Mouse (Mus musculus) right cerebral cortex, adult 18-20 months (tissue): ENCODE data around the gene Orc5.

Source experiments
- DNase-seq: peaks from one replicate; pipeline ENCODE4 v3.0.0; 2022; ENCODE audit warnings: mixed read lengths

Orc5 gene

DNA sequence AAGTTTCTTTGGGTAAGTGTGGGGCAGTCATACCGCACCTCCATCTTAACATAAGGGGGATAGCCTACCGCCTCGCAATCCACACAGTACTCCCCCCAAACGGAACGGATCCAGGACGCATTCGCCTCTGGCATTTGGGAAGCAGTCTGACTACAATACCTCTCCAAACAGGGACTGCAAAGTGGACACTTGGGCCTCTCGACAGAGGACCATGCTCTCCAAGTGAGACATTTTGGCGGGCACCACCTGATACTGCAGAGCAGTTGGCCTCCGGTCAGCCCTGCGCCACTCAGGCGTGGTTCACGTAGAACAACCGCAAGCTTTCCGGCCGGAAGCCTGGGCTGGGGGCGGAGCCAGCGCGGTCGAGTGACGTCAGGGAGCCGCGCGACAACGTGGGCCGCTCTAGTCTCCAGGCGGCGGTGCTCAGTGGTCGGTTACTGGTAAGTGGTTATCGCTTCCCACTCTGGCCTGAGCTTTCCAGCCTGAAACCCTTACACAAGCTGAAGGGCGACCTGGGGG is at the start of gene Orc5:
Orc5 (minus strand) TSS at position 397 of the 519 bp plus-strand sequence.
- DNase-seq = peak; percentile 95

DNA sequence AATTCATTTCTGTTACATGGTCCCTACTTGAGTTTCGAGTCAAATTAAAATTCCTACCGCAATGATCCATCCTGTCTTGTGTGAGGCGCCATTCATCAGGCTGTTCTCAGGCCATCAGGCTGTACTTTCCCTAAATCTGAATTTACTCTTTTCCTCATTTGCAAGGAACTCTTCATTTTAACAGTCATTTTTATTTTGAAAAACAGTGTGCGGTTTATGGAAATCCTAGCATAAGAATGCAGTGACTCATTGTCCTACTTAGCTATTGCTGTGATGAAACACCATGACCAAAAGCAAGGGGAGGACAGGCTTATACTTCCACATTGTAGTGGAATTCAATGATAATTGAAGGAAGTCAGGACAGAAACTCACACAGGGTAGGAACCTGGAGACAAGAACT is 46.8 kb upstream of the Orc5 start:
- no peak for DNase-seq

DNA sequence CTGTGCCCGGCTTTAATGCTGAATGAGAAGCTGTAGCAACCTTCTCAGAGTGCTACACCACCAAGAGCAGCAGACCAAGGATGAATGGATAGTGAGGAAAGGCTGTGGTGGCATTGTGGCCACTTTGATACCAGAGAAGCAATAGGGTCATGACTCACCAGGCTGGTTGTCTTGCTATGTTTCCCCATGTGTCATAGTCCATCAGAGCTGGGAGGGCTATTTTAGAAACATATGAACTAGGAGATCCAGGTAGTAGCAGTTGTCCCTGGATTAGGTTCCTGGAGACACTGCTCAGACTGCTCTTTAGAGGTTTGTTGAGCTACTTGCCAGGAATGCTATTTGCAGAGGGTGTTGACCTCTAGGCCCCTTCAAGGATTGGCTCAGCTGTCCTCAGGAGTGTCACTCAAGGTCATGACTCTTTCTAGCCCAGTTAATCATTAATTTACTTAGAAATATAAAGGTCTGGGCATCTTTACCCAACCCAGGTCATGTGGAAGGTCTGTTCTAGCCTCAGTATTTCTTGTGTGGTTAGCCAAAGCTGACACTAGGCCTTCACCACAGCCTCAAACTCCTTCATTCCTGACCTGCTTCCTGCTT is 39.2 kb upstream of the Orc5 start:
- no peak for DNase-seq

DNA sequence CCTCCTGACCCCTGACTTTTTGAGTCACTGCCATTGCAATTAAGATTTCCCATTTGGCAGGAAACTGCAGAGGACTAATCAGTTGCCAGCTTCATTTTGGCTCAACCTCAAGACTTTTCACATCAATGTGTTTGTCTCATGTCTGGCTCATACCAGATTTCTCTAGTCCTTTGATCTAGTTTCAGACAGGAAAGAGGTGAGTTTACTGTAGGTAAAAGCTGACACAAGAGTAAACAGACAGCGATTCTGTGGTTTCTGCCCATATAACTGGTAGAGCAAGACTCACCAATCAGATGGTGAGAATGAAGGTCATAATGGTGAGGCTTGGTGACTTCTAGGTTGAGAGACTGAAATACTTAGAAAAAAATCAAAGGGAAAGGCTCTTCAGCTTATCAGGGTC is 37.3 kb upstream of the Orc5 start:
- DNase-seq = no peak

DNA sequence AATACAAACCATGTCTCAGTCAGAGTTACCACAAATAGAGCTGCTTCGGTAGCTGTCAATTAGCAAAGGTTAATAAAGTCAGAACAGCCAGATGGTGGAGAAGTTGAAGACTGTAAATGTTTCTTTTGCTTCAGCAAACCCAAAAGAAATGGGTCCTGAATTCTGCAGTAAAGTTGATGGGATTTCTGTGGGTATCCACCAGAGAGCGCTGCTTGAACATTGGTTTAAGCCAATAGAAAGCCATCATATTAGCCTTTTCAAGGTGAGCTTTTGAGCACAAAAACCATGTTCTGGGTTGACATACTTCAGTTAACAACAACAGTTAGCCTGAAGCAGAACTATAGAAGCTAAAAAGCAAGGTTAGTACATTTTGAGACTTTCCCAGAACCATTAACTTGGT is 34.3 kb upstream of the Orc5 start:
- peak; percentile 9 for DNase-seq

DNA sequence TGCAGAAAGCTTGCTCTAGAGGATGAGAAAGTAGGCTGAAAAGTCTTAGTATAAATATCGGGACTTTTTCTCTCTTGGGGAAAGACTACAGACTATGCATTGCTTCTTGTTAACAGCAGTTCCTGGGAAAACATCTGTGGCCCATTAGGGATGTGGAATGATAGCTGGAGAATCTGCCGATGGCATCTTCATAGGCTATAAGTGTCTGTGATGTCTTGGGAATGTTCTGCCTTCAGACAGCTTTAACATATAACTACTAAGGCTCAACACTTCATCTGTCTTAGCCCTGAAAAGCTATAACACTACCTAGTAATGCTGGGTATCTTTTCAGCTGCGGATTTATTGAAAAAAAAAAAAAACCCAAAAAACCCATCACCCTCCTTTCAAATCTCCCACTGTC is 27.8 kb upstream of the Orc5 start:
- DNase-seq = no peak

DNA sequence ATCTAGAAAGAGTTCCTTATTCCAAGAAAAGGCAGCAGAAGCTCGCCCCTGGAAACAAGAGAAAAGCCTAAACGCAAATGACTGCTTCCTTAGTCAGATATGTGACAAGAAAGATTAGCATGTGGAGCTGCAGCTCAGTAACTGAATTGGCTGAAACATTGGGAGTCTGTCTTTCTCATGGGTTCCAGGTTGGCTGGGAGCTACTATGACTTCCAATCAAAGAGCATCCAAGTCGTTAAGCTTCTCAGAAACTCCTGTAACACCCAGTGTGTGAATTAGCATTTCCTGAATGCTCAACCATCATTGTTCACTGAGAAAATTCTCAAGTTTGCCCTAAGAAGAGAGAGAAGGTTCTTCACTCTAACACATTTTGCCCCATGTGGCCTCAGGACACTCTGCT is 24.5 kb upstream of the Orc5 start:
- DNase-seq = no peak

DNA sequence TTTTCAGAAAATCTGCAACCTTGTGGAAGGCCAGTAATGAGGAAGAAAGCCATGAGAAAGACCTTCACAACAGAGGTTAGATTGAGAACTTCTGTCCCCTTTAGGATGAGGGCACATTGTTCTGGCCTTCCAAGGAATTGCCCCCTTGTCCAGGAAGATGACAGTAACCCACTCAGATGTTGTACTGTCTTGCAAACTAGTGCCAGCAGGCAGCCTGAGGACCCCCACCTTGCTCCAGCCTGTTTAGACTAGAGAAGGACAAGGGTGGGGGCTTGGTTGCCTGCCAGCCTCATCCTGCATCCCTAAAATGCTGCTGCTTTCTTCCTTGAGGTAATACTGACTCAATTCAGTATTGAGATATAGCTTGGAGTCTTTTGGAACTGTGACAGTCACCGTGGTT is 23.9 kb upstream of the Orc5 start:
- no peak for DNase-seq

DNA sequence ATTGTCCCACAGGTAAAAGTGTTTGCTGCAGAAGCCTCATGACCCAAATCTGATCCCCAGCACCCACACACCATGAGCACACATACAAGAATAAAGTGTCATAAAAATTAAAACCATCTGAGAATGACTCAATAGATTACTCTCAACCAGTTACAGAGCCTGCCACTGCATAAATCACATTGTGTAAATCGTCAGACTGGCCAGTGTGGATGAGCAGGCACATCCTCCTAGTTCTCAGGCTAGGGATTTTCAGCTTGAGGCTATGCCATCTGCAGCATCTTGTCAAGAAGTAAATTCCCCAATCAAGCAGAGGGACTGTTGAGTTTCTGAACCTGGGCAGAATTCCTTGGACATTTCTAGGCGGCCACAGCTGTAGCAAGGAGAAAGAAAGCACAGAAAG is 23.5 kb upstream of the Orc5 start:
- DNase-seq = no peak

DNA sequence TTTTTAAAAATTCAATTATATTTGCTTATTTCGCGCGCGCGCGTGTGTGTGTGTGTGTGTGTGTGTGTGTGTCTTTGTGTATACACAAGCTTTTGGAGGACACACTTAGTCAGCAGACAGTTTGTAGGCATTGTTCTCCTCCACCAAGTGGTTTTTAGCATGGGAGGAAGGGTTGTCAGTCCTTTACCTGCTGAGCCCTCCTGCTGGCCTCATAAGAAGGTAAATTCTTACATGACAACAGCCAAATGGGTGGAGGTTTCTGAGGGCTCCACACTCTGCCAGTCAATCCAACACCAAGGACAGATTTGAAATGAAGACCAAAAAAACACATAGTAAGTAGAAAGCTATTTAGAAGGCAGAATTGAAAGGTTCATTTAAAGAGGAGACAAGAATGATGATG is 22.7 kb upstream of the Orc5 start:
- no peak for DNase-seq

DNA sequence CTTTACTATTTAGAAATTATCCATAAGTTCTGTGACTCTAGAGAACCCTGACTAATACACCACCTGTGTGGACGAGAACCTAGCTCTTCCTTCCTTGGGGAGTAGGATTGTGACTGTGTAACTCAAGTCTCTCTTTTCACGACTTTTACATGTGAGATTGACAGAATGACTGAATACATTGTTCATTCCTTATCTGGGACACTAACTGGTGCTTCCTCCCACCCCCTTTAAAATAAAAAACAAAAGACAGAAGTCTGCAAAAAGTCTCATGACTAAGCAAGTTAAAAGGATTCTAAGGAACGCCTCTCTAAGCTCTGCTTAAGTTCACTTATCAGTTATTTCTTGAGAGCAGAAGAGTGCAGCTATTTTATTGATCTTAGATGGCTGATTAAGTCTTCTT is 22.2 kb upstream of the Orc5 start:
- DNase-seq = no peak

DNA sequence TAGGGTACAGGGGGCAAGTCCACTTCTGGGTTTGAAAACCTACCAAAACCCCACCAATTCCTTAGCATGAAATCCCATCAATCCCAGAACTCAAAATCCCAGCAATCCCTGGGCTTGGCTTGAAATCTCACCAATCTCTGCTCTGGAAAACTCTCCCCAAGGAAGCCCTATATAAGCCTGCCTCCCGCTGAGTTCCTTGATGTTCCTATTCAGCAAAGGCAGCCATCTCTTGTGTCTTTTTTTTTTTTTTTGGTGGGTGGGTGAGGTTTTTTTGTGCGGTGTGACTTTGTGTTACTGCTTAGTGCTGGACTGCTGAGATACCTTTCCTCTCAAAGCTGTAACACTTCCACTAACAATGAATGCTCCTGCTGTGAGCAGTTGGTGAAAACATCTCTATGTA is 15.5 kb upstream of the Orc5 start:
- DNase-seq = no peak

DNA sequence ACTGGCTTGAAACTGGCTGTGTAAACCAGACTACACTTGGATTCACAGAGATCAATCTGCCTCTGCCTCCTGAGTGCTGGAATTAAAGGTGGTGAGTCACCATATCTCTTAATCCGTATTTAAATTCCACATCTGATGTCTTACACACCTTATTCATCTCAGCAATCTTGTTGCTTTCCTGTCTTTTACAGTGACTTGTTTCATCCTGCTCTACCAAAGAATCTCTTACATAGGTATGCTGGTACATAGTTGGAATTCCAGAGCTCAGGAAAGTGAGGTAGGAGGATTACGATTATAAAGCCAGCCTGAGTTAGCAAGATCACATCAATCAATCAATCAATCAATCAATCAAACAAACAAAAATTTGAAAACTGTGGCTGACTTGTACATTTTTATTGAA is 9.6 kb upstream of the Orc5 start:
- no peak for DNase-seq

DNA sequence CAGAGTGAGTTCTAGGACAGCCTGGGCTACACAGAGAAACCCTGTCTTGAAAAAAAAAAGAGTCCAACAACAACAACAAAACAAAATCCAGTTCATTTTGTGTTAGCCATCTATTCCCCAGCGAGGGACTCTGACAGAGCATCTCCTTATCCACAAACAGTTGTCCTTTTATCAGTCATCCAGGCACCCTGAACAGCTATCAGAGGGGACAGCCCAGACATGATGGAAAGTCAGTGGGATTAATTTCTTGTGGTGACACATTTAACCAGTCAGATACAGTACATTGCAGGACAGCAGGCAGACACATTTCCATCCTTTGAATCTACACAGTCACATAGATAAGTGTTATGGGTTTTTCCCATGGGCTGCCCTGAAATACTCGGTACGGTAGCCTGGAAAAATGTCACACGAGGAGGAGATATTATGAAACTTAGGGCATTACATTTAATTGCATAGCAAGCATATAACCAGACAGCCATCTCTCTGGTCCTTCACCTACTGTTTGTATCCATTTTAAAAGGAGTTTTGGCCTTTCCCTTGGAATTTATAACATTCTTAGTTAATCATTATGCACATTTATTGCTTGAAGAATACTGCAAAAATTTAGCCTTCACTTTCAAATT is 7.4 kb upstream of the Orc5 start:
- no peak for DNase-seq

DNA sequence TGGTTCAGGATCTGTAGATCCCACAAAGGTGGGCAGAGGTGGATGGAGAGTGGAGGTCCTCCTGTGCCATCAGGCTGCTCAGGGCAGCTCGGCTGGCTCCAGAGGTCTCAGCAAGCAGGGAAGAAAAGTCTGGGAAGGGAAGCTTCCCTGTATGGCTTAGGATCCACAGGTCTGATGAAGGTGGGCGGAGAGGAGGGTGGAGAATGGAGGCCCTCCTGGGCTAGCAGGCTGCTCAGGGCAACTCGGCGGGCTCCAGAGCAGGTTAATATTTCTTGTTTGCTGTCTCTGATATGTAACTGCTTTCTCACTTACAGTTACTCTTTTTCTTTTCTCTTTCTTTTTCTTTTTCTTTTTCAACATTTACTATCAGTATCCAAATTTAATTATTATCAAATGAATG is 6.5 kb upstream of the Orc5 start:
- DNase-seq = no peak

DNA sequence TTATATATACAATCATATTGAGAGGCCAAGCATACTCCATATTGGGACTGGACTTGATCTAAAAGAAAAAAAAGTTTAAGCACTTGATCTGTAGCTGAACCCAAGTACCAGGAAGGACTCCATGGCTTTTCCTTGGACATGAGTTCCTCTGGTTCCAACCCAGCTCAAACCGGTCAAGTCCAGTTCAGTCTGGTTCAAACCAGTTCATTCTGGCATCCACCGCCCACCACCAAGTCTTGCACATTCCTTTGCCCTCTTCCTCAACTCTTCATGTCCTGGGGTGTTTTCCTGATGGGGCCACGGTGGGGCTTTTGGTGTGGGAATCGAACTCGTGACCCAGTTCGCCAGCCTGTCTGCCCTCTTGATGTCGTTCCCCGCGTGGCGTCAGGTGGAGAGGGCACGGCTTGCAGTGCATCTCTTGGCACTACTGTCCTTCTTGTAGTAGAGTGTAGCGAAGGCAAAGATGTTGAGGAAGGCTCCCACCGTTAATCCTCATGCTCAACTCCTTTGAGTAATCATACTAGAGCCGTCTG is 2.1 kb upstream of the Orc5 start:
- DNase-seq = no peak

DNA sequence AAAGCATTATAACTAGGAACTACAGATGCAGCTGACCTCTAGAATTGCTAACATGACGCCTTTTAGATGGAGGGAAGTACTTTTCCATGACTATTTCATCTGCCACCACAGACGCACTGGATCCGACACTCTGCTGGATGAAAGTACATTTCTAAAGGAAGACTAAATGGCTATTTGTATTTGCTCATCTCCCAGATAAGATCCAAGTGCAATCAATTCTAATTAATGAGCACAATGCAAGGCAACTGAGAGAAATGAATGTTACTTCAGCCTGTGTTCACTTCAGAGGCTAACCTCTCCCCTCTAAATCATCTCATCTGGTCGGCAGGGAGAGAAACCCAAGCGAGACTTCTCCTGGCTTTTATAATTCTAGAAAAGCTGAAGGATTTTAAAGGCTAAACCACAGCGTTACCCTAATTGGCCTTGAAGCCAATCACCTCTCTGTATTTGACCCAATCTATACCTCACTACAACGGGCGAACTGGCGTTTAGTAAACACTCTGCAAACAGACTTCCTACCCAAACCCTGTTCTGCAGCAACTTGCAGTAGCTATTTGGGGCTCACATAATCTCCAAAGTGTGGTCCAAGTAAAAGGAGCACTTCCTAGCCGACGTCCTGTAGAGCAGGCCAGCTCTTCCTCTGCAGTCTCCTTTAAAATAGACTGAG is 730 bp downstream of the Orc5 start:
- DNase-seq = no peak

DNA sequence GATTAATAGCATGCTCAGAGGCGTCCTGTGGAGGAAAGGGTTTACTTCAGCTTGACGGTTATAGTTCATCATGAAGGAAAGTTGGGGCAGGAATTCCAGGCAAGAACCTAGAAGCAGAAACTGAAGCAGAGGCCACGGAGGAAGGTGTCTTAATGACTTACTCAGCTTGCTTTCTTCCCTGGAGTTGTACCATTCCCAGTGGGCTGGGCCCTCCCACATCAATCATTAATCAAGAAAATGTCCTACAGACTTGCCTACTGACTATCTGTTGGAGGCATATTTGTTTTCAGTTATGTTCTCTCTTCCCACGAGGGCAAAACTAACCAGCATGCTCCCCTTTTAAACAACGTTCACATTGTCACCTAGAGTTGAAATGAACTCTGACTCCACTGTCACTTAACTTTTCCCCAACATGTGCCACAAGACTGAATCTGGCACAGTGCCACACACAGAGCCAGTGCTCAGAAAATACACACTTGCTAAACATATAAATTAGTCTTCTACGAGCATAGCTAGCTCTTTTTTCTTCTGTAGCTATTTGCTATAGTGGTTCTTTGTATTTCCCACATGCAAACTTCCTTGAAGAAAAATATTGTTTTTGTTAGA is 1.6 kb downstream of the Orc5 start:
- no peak for DNase-seq

DNA sequence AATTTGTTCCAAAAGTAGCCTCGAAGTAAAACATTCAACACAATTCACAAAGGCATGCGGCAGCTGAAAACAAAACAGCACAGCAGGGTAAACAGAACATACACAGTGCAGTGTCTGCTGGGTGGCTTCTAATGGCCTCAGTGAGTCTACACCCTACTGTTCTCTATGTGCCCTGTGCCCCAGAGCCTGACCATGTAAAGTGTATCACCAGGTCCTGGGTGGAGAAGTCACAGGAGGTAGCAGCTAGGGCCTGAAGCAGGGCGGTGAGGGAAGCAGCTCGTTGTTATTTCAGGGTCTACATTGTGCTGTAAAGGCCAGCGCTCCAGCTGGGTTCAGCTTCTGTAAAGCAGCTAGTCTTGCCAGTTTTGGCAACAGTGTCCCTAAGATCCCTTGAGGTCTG is 3.7 kb downstream of the Orc5 start:
- DNase-seq = no peak

DNA sequence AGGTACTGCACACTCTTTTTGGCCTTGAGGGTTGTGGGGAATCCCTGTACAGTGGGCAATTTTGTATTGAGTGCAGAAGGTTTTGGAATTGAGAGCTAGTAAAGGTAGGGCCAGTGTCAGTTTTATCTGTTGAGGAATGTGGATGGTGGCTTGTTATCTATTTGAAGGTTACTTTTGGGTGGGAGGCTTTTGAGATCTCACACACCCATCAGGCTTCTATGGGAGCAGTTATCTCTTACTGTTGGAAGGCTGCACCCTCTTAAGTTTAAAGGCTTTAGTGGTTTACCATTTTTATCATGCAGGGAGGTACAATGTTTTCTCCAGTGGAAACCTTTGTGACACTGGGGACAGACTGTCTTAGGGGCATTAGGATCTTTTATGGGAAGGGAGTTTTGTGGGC is 4.9 kb downstream of the Orc5 start:
- DNase-seq = no peak

DNA sequence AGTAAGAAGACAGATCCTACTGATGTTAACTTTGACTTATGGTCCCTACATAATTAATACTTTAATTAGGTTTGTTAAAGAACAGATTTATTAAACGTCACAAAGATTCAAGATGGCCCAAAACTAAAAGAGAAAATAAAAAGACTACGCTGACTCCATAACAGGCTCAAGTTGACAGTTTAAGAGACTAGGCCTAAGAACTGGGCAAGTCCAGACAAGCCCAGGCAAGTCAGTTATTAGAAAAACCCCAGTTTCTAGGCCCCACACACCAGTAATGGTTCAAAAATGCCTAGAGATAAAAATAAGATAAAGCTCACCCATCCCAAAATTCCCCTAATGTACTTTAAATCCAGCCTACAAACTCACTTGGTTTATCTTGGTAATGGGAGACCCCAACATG is 7.6 kb downstream of the Orc5 start:
- DNase-seq = no peak

DNA sequence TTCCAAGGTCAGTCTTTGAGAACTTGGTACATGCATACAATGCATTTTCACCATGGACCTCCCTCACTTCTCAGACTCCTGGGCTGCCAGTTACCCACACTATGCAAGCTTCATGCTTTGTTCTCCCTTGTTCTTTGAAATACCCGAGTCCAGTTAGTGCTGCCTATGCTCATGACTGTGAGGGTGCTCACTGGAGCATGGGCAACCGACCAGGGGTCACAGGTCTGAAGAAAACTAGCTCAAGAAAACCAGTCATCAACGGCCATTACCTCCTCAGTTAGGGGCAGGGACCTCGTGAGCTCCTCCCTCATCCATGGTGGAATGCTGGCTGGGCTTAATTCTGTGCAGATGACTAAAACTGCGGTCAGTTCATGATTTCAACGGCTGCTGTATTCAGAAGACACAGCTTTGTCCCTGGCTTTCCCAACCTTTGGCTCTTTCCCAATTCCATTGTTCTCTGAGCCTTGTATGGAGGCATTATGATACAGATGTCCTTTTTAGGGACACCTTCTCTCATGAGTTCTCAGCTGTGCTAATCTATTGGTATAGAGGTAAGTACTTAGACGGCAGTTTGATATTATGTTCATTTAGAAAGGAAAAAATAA is 11.1 kb downstream of the Orc5 start:
- no peak for DNase-seq

DNA sequence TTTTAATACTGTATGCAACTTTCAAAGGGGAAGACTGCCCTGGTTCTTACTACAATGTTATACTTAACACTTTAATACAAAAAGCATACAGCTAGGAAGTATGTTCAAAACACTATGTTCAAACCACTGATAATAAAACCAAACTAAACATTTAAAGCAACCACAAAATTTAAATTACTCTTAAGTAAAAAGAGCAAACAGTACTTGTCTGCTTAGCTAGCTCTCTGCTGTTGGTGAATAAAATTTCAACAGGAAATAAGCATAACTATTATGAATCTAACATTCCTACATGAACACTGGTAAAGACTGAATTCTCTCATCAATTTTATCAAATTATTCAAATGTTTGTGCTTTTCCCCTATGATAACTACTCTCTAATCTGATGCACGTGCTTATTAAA is 13.5 kb downstream of the Orc5 start:
- DNase-seq = no peak
